Mouse (Mus musculus): ENCODE measurements around the gene Acss1.

The Acss1 gene

DNA sequence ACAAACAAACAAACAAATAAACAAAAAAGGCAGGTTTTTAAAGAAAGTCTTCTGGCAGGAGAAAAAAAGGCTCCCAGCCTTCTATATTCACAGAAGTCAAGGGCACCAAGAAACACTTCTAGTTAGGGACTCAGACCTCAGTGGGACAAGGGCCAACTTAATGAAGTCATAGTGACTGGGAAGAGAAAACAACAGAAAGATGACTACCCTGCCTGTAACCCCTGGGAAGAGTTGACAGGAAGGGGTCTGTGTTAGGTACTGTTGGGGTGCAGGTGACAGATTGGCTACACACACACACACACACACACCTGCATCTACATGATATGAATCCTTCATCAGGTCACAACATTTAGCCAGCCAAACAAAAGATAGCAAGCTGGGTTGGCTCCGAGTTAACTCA is 25.1 kb downstream of the Acss1 start:
- DNase-seq (ENCODE audit: extremely low read depth, low read depth): no peak

GRCm38 (mm10) chr2:150638370-150638733 is 29.9 kb downstream of the Acss1 start:
- no peak for DNase-seq (ENCODE audit: extremely low read depth, low read depth)

DNA sequence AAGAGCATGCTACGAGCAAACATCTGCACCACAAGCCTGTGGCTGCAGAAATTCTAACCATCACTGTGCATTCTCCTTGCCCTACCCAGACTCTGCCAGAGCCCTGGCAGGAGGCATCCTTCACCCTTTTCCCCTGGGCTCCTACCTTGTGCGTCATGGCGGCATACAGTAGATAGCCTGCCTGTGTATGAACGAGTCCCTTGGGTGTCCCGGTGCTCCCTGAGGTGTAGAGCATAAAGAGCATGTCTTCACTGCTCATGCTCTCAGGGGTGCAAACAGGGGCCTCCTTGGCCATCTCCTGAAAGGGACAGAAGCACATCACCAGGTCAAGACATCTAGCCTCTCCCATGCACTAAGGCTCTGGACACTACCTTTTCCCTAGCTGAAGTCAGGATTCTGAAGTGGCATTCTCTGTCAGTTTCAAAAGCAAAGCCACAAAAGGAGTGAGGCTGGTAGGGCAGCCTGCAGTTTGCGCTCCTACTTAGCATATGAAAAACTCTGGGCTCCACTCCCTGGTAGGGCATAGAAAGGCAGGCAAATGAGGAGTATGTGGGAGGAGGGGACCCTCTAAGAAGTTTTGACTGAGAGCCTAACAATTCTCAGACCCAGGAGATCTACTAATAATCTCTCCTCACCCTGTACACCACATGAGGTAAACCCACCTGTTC is 30.5 kb downstream of the Acss1 start:
- no peak for DNase-seq (ENCODE audit: extremely low read depth, low read depth)

DNA sequence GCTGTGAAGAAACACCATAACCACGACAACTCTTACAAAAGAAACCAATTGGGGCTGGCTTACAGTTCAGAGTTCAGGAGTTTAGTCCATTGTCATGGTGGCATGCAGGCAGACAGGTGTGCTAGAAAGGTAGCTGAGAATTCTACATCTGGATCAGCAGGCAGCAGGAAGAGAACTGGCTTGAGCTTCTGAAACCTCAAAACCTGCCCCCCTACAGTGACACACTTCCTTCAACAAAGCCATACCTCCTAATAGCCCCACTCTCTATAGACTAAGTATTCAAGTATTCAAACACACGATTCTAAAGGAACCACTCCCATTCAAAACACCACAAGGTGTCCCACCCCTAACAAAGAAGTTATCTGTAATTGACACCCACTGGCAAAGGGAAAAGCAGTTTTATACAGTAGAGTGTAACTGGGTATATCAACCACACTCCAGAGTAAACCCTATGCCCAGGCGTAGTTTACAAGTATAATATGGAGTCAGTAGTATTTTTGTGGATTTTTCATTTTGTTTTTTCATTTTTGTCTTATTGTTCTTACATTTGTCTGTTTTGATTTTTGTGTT is 32.3 kb downstream of the Acss1 start:
- no peak for DNase-seq (ENCODE audit: extremely low read depth, low read depth)

- no peak for DNase-seq (ENCODE audit: extremely low read depth, low read depth)
These were observed 39.0 kb downstream of the Acss1 start for GRCm38 (mm10) chr2:150629255-150629654.

DNA sequence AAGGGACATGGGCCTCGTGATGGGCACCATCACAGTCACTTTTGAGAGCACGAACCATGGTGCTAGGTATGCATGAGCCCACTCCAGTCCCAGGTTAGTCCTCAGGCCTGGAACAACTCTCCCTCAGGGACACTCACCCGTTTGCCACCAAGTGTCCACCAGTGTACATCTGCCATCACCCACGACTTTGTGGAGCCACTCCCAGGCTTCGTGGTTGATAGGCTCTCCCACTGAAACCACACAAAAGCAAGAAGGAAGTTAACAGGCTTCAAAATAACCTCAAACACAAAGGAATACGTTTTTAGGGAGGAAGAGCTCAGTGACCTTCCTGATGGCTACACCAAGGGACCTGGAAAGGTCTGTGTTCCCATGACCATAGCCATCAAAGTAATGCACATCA is 41.2 kb downstream of the Acss1 start:
- DNase-seq (ENCODE audit: extremely low read depth, low read depth): peak; percentile 5

DNA sequence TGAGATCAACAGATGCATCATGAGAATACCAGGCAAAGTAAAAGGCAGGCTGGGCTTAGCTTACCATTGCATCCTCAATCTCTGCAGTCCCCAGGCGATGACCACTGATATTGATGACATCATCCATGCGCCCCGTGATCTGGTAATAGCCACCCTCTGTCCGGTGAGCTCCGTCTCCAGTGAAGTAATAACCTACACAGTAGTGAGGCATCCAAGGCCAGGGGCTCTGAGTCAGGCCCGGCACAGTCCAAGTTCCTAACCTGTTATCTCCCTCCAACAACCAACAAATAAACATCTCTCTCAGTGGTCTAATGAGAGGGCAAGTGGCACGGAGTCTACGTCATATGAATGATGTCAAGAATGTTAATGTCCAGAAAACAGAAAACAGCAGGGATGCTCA is 43.4 kb downstream of the Acss1 start:
- no peak for DNase-seq (ENCODE audit: extremely low read depth, low read depth)

DNA sequence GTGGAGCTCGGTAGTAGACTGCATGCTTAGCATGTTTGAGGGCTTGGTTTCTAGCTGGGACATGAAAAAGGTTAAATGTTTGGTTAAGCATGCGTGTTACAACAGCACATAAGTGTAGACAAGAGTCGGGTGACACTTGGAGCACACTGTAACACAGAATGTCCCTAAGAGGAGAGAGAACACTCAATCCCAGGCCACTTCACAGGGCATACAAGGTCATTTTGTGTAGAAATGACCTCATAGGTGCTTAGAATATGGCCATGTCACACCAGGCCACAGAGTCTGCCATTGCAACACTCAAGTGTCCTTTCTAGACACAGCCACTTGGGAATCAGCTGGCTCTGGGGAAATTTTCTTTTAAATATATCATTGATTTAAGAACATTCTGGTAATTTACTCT is 44.3 kb downstream of the Acss1 start:
- DNase-seq (ENCODE audit: extremely low read depth, low read depth): no peak

DNA sequence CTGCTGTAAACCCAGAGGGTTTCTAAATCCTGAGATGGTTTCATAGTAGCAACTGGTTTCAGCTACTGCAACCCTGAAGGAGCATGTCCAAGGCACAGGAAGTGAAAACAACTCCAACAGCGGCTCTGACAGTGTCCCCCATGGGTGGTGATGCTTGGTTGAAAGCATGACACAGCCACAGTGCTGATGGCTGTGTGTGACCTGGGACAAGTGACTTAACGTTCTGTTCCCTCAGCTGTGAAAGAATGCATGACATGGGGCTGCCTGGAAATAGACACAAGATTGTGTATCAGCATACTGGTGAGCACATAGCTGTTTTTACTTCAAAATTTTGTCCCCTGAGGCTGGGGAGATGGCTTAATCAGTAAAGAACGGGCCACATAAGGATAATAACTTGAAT is 46.6 kb downstream of the Acss1 start:
- DNase-seq (ENCODE audit: extremely low read depth, low read depth): no peak

DNA sequence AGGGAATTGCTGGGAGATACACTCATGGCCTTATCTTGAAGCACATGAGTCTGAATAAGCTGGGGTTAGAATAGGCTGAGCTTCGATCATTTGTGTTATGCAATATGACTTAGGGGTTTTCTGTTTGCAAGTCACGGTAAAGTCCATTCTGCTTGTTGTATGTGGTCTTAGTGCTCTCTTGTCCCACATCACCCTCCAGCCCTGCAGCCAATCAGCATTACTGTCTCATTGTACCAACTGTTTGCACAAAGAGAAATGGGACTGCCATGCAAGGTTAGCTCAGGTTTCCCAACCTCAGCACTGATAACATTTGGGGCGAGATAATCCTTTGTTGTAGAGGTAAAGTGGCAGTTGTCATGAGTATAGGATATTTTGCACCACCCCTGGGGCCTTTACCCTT is 58.2 kb downstream of the Acss1 start:
- DNase-seq (ENCODE audit: extremely low read depth, low read depth): no peak

GRCm38 (mm10) chr2:150608872-150609560 is 59.3 kb downstream of the Acss1 start:
- DNase-seq (ENCODE audit: extremely low read depth, low read depth): peak; percentile 68

- peak; percentile 88 for DNase-seq (ENCODE audit: extremely low read depth, low read depth)
These were observed 60.1 kb downstream of the Acss1 start, which contains the start of gene Apmap for GRCm38 (mm10) chr2:150608087-150608799. Gene Apmap, minus strand, starts transcription at chr2:150608567.

- DNase-seq (ENCODE audit: extremely low read depth, low read depth): no peak
These were observed 61.2 kb downstream of the Acss1 start for GRCm38 (mm10) chr2:150607086-150607485.

- DNase-seq (ENCODE audit: extremely low read depth, low read depth): no peak
These were observed 63.5 kb downstream of the Acss1 start for GRCm38 (mm10) chr2:150604802-150605201.

DNA sequence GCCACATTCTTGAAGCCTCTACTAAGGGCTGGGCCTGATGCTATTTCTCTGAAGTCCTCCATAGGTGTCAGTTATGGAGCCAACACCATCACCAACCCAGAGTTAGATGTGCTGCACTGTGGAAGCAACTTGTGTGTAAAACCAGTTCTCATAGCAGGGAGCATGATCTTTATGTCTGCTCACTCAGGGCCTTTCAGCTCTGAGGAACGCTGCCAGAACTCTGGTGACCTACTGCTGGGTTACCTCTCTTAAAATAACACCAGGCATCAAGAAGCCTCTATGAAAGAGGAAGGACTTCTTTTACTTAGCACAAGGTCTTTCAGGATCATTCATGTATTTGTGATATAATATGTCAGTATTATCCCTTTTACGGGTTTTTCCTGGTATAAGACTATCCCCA is 66.1 kb downstream of the Acss1 start:
- DNase-seq (ENCODE audit: extremely low read depth, low read depth): no peak

GRCm38 (mm10) chr2:150600263-150600662 is 68.0 kb downstream of the Acss1 start:
- DNase-seq (ENCODE audit: extremely low read depth, low read depth): no peak

DNA sequence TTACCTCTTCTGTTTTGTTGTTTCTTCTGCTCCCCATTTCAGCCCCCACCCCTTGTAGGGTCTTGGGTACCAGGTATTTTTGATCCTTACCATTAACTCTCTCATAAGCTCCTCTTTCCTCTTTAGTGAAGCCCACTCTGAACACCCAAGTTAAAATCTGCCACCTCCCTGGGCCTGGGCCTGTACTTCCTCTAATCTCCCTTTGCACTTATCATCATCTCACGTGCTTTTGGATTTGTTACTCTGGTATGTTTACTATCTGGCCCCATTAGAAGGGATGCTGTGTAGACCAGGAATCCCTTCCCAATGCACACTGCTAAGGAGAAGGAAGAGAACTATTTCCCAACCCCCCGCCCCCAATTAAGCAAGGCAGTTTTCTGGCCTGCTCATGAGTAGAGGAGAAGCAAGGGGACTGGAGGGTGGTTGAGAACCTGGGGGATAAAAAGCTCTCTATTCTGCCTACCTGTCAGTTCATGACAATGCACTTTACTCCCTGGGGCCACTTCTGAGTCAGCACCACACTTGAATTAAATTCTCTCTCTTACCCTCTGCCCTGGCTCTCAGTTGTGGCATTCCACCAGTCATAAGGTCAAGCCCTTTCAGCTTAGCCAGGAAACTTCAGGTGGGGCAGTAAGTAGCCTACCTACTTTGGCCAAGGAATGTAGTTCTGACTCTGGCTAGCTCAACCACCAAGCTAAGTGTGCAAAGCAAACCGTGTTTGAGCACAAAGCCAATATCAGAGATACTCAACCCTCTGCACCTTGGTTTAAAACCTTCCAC is 72.7 kb downstream of the Acss1 start:
- DNase-seq (ENCODE audit: extremely low read depth, low read depth): no peak

DNA sequence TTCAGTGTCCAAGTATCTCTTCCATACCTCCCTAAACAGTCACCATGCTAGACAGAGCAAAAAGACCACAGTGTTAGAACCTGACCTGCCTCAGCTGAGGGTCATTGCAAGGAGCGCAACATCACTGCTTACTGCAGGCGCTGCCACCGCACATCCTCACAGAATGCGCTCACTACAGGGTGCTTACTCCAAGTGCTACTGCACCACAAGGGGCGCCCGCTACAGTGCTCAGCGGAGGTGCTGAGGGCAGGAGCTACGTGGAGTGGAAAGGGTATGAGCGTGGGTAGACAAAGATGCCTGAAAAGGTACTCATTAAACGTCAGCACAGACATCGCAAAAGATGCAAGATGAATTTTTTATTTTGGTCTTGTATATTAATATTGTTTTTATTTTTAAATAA is 79.2 kb downstream of the Acss1 start:
- DNase-seq (ENCODE audit: extremely low read depth, low read depth): no peak

DNA sequence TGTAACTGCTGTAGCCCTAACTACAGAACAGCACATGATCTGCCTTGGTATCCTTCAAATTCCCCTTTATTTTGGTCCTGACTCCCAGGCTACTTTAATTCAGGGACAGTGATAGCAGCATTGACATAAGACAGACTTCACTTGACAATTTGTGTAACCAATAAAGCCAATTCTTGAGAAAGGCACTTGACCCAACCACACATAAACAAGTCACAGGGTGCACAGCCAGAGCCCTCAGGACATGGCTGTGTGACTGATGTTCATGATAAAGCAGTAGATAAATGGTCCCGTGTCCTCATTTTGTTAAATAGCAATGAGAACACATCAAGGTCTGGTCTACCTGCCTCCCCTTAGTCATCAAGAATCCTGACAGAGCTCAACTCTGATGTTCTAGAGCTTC is 88.7 kb downstream of the Acss1 start:
- DNase-seq (ENCODE audit: extremely low read depth, low read depth): no peak

- DNase-seq (ENCODE audit: extremely low read depth, low read depth): no peak
These were observed 89.7 kb downstream of the Acss1 start for GRCm38 (mm10) chr2:150578603-150579002.

DNA sequence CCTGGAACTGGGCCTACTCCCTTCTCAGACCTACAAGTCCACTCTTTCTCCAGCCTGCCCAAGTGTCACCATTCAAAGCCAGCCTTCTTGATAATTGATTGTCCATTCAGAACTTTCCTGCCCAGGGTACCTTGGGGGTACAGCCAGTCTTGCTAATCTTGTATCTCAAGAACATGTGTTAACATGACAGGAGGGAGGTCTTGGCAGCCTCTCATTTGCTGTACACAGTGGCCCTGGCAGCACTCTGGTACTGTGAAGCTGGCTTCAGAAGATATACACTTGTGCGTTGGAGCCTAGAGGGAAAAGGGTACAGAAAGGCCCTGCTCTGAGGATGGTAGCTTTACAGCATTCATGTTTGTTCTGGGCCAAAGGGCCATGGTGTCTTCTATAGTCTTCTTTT is 92.0 kb downstream of the Acss1 start:
- DNase-seq (ENCODE audit: extremely low read depth, low read depth): no peak
